Mouse (Mus musculus) urinary bladder, adult 18-20 months (tissue): ENCODE results near the gene Fam13a.

Source experiments
- DNase-seq, 2 experiments: peaks; one replicate each; pipeline ENCODE4 v3.0.0; 2022; ENCODE audit warnings: low spot score in 2 of 2, mixed read lengths in 2 of 2

Gene Fam13a

GRCm38 (mm10) chr6:58999044-58999453 lies 25.3 kb downstream of the Fam13a start:
- no peak for DNase-seq

GRCm38 (mm10) chr6:58998528-58998927 lies 25.8 kb downstream of the Fam13a start:
- DNase-seq = no peak

- no peak for DNase-seq
Observed at GRCm38 (mm10) chr6:58989149-58989548, 35.2 kb downstream of the Fam13a start.

DNA sequence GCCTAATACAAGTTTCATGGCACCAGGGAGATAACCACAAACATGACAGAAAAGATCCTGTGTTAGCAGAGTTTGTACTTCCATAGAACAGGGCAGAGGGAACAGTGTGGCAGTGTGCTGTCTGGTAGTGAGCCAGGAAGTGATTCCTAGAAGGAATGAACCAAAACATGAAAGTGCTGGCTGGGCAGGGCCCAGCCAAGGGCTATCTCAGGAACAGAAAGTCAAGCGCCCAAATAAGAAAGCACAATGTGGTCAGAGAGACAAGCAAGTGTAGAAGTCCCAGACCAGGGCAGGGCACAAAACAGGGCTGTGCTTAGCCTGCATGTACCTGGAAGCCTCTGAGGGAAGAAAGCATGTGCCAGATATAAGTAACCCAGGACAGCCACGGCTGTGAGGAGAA lies 35.6 kb downstream of the Fam13a start:
- DNase-seq = no peak

- no peak for DNase-seq
Observed at GRCm38 (mm10) chr6:58987166-58987565, 37.2 kb downstream of the Fam13a start.

- DNase-seq = no peak
Observed at GRCm38 (mm10) chr6:58985186-58985585, 39.2 kb downstream of the Fam13a start.

DNA sequence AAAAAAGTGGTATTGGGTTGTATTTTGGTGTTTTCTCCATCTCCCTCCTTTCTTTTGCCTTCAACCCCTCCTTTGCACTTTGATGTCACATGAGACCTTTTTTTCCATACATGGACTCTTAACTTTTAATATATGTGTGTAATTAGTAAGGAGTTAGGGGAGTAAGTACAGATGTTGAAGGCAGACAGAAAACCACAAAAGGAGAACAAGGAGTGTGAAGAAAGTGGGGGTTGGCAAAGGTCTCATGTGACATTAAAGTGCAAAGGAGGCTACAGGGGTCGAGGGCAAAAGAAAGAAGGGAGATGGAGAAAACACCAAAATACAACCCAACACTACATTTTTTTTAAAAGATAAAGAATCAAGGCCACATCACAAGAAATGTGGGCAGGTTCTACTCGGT lies 49.1 kb downstream of the Fam13a start:
- no peak for DNase-seq

DNA sequence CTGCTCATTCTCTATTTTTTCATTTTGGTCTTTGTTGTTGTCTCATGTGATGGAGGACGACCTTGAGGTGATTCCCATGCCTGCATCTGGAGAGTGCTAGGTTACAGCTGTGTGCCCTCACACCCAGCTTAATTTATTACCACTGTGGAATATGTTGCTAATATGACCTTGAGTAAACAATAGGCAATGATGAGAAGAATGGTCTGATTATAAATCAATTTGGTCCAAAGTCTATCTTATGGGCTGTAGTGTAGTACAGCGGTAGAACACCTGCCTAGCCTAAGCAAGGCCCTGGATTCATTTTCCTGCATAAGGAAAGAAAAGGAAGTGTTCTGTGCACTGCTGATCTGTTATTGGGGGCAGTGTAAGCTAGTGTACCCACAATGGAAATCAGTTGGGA lies 49.9 kb downstream of the Fam13a start:
- no peak for DNase-seq

DNA sequence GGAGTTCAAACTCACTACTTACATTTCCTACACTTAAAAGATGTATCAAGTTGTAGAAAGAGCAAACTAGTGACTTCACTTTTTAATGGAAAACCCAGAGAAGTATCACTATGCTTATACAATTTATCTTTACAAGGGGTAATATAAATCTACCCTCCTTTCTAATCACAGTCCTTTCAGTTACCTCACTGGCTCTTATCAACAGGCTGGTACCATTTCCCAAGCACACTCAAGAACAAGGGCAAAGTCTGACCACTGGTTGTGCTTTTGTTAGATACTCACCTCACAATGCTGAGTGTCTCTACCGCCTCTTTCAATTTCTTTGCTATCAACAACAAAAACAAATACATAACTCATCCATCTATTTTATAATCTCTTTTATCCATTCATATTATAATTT lies 51.5 kb downstream of the Fam13a start:
- no peak for DNase-seq

DNA sequence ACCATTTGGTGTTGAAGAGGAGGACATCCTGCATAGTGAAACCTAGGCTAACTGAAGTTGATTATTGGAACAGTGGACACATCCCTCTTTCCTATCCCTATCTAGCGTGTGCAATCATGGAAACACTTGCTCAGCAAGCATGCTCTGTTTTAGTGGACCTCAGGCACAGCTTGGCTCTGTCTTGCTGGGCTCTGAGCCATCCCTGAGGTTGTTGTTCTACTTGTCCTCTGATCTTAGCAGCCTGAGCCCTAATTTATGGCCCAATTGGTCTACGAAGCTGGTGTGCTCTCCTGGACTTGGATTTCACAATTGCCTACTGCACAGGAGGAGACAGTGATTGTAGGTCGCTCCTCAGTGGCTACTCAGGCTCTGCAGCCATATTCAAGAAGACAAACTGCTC lies 56.1 kb downstream of the Fam13a start:
- peak in 1 of 2 experiments; percentile 12 for DNase-seq

GRCm38 (mm10) chr6:58965071-58965831 lies 59.1 kb downstream of the Fam13a start:
- no peak for DNase-seq

DNA sequence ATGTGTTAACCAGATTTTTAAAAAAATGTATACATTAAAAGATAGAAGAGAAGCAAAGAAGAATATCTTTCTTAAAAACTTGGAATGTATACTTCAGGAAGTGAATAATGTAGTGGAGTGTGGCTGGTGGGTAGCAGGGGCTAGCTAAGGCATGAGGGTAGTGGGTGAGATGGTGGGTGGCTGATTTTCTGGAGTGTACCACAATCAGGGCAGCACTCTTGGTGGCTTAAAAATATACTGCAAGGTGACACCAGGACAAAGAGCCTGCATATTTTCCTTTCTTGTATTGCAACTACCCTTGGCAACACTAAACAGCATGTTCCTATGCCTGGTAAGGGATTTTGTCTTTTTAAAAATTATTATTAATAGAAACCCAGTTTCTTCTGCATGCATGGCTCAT lies 59.8 kb downstream of the Fam13a start:
- DNase-seq = no peak

- no peak for DNase-seq
Observed at GRCm38 (mm10) chr6:58964091-58964490, 60.3 kb downstream of the Fam13a start.

DNA sequence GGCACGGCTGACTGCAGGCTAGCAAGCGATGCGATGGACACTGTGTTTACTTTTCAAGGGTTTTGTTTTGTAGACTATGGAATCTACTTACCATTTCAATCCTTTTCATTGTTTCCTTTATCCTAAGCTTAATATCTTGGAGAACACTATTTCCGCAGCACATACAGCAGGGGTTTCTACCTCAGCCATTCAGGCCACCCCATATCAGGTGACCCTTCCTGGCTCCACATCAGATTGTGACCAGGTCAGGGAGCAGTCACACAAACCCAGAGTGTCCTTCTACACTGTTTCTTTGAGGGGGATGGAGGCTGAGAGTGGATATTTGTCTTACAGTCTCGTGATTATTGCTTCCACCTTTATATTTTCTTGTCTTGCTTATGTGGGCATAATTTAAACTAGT lies 61.7 kb downstream of the Fam13a start:
- DNase-seq = no peak

DNA sequence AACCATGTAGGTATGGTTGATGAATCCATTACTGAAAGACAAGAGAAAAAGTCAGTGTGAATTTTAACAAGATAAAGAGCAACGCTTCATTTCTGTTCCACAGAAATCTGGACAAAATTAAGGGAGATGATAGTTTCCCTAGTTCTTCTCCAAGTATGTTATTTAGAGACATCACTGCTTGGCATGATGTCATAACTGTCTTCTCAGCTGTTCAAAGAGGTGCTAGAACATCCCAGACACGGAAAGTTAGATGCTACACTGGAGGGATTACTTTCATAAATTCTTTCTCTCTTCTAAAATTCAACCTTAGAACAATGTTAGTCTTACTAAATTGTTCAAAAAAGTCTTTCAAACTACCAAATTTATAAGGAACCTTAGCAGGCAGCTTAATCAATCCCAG lies 63.8 kb downstream of the Fam13a start:
- no peak for DNase-seq

GRCm38 (mm10) chr6:58951128-58951992 lies 73.0 kb downstream of the Fam13a start:
- no peak for DNase-seq

DNA sequence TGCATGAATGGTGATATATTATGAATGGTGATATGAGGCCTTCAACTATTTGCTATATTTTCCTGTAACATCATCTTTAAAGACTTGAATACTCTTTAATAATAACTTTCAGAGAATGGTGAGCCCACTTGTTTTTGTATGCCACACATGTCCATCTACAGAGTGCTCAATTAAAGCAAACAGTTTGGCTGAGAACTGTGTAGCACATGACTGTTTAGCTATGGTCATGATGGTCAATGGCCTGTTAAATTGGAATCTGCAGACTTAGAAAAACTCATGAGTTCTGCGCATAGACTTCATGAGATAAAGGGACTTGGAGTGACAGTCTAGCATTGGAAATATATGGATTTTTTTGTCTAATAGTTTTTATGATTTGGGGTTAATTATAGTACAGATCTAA lies 73.9 kb downstream of the Fam13a start:
- no peak for DNase-seq

GRCm38 (mm10) chr6:58946840-58947239 lies 77.5 kb downstream of the Fam13a start:
- no peak for DNase-seq

- no peak for DNase-seq
Observed at GRCm38 (mm10) chr6:58946246-58946645, 78.1 kb downstream of the Fam13a start.

DNA sequence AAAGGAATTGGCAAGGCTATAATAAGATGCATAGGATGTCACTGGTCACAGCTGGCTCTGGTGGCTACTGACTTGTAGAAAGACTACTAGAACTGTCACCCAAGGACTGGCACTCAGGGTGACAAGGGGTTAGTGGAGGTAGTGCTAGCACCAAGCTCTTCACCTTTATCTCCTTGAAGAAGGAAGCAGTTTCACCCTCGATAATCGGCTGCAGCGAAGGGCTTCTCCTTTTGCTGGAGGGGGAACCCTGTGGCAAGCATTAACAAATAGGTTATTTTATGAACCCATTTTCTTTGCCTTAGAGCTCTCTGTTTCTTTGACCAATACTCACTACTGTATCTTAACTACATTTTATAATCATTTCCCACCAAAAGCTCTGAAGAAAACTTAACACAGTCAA lies 80.4 kb downstream of the Fam13a start:
- DNase-seq = no peak

DNA sequence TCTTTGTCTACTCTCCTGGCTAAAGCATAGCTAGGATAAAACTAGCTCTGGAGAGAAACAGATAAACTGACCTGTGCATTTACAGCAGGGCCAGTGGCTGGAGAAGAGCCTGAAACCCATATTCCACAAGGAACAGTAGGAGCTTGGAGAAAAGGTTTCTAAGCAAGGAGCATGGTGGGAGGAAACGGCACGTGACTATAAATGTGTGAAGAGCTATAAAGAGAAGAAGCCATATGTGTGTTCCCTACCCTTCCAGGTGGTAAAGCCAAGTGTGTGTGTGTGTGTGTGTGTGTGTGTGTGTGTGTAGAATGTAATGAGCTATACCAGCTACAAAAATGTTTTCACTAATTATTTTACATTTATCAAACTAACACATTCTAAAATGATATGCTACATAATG lies 82.1 kb downstream of the Fam13a start:
- DNase-seq = no peak

- no peak for DNase-seq
Observed at GRCm38 (mm10) chr6:58937726-58938125, 86.6 kb downstream of the Fam13a start.

- DNase-seq = no peak
Observed at GRCm38 (mm10) chr6:58934144-58934543, 90.2 kb downstream of the Fam13a start.
